Mouse (Mus musculus): Measurements from ENCODE around the gene Abtb2. TPM values are rescaled to one million over a fixed set of nuclear protein-coding genes. Genes with fewer than 3 reads are reported as not detected.
"Not testable (repeated sequence)": the region's sequence is repeated elsewhere in the genome, so short reads cannot be mapped to it uniquely, and the experiment has no call there.

Gene Abtb2
- total RNA-seq (2021): 10 to 100 TPM; 23.2 to 26.2 TPM

DNA sequence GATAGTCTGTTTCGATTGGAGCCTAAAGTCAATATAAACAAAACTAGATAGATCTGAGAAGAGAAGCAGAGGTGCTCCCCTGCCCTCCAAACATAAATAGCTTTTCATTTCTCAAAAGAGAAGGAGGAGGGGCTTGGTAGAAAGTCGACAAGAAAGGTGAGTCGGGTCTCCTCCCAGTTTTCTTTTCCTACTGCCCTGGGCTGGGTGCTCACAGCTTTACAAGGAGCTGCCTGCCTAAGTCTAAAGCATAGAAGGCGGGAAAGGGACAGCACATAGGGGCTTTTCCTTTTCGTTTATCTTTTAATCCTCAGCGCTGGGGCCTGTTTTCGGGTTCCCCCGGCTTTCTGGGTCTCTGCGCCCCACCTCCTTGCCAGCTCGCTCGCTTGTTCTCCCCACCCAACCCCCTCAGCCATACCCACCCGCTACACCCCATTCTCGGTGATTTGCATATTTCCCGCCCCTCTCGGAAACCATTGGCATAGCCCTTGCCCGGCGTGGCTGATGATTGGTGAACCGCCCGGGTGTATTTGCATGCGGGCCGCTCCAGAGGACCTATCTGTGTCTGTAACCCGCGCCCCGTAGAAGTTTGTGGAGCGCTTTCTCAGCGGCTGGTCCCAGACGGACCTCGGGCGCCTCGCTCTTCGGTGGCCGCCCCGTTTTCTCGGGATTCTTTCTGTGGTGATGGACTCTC is at the start of gene Abtb2:
Abtb2 (plus strand) TSS at position 579 of the 691 bp plus-strand sequence.
- DNase-seq (ENCODE audit: low spot score): peak; percentile 90
- intact Hi-C loops (cut with DNase I): loop anchor here (2.0 to 10.0 kb wide), 4 partner anchors 36 to 409 kb away; no protein-coding TSS in a partner anchor

GRCm38 (mm10) chr2:103516472-103516871 is 49.6 kb upstream of the Abtb2 start:
- no peak for DNase-seq (ENCODE audit: low spot score)
- intact Hi-C loops (cut with DNase I): no loop called here

- DNase-seq (ENCODE audit: low spot score): no peak
- intact Hi-C loops (cut with DNase I): no loop called here
These were observed 40.5 kb upstream of the Abtb2 start for GRCm38 (mm10) chr2:103525596-103525995.

GRCm38 (mm10) chr2:103547132-103547531 is 19.0 kb upstream of the Abtb2 start:
- intact Hi-C loops (cut with DNase I): loop anchor here (1.0 to 5.0 kb wide), 2 partner anchors 91 to 105 kb away; no protein-coding TSS in a partner anchor
- no peak for DNase-seq (ENCODE audit: low spot score)

DNA sequence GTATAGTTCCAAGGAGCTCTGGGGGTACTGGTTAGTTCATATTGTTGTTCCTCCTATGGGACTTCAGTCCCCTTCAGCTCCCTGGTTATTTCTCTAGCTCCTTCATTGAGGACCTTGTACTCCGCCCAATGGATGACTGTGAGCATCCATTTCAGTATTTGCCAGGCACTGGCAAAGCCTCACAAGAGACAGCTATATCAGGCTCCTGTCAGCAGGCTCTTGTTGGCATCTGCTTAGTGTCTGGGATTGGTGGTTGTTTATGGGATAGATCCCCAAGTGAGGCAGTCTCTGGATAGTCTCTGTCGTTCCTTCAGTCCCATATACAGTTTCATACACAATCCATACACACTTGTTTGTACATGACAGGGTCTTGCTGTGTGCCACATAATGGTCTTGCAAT is 15.8 kb upstream of the Abtb2 start:
- not testable (repeated sequence) for DNase-seq (ENCODE audit: low spot score)

GRCm38 (mm10) chr2:103554041-103554440 is 12.1 kb upstream of the Abtb2 start:
- intact Hi-C loops (cut with DNase I): no loop called here
- DNase-seq (ENCODE audit: low spot score): no peak

More for the DNA sequence above, 15.8 kb upstream of the Abtb2 start:
- intact Hi-C loops (cut with DNase I): not testable (repeated sequence)

GRCm38 (mm10) chr2:103556125-103556877 is 9.8 kb upstream of the Abtb2 start:
- no peak for DNase-seq (ENCODE audit: low spot score)
- intact Hi-C loops (cut with DNase I): loop anchor here (5.0 kb wide), 1 partner anchor 311 kb away; no protein-coding TSS in a partner anchor

DNA sequence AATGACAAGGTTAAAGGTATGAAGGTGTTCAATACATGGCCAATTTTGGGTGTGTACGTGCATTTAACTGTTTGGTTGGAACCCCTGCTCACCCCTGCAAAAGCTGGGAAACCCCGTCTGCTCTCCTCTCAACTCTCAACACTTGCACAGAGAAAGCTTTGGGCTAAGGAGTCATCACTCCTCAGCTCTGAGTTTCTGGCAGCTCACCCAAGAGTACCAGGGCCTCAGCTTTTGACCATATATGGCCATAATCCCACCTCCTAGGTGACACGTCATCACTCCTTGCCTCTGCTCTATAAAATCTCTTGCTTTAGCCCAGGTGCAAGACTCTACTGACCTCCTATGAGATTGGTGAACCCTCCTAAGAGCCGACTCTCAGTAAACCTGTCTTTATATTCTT is 5.2 kb upstream of the Abtb2 start:
- no peak for DNase-seq (ENCODE audit: low spot score)
- intact Hi-C loops (cut with DNase I): loop anchor here (5.0 to 10.0 kb wide), 2 partner anchors 286 to 414 kb away; no protein-coding TSS in a partner anchor

DNA sequence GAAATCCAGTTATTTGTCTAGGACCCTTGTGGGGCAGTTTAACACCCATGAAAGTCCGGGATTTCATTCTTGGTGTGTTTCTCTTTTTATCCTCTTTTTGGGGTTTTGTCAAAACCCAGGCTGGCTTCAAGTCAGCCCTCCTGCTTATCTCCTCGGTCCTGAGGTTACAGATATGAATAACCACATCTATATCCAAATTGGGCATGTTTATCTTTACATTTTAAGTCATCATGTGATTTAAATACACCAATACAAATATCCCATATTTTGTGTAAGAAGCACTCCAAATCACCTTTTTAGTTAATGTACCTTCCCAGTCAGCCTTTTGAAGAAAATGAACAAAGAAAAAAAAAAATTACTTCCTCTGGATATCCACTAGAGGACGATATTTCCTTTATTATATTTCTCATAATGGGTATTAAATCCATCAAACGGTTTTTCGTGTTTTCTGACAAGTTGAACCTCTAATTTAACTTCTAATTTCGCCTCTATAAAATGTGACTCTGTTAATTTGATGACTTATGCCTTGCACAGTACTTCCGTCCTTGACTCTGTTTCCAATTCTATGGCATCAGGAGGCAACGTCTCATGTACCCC is 1.6 kb upstream of the Abtb2 start:
- intact Hi-C loops (cut with DNase I): loop anchor here (1.0 to 10.0 kb wide), 6 partner anchors 38 to 410 kb away; no protein-coding TSS in a partner anchor

DNA sequence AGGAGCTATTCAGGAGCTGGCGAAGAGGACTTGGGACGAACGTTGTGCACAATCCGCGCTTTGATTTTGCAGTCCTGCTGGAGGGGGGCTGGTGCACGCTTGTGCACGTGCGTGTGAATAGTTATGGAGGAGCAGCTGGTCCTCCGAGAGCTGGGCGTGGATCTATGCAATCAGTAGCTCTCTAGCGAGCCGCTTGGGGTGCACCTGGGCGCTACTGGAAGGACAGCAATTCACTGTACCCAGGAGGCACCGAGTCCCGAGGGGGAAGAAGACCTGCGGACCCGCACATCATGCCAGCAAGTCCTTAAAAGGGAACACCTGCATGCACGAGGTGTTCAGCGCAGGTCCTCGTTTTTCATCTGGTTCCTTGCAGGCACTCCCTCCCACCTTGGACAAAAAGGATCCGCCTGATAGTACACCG is 929 bp upstream of the Abtb2 start:
- no peak for DNase-seq (ENCODE audit: low spot score)
- intact Hi-C loops (cut with DNase I): loop anchor here (2.0 to 10.0 kb wide), 4 partner anchors 37 to 410 kb away; no protein-coding TSS in a partner anchor

More for the DNA sequence above, 1.6 kb upstream of the Abtb2 start:
- no peak for DNase-seq (ENCODE audit: low spot score)

DNA sequence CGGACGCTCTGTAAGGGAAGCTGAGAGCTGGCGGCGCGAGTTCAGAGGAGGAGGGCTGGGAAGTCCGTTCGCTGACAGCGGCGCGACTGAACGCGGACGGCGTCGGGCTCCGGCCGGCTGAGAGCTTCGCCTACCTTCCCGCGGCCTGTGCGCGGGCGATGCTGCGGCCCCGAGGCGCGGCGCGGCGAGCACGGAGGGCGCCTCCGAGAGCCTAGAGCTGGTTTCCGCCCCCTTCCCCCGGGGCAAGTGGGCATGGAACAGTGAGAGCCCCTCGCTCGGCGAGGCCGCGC is 258 bp downstream of the Abtb2 start:
- intact Hi-C loops (cut with DNase I): loop anchor here (5.0 to 10.0 kb wide), 3 partner anchors 36 to 408 kb away; no protein-coding TSS in a partner anchor
- no peak for DNase-seq (ENCODE audit: low spot score)

DNA sequence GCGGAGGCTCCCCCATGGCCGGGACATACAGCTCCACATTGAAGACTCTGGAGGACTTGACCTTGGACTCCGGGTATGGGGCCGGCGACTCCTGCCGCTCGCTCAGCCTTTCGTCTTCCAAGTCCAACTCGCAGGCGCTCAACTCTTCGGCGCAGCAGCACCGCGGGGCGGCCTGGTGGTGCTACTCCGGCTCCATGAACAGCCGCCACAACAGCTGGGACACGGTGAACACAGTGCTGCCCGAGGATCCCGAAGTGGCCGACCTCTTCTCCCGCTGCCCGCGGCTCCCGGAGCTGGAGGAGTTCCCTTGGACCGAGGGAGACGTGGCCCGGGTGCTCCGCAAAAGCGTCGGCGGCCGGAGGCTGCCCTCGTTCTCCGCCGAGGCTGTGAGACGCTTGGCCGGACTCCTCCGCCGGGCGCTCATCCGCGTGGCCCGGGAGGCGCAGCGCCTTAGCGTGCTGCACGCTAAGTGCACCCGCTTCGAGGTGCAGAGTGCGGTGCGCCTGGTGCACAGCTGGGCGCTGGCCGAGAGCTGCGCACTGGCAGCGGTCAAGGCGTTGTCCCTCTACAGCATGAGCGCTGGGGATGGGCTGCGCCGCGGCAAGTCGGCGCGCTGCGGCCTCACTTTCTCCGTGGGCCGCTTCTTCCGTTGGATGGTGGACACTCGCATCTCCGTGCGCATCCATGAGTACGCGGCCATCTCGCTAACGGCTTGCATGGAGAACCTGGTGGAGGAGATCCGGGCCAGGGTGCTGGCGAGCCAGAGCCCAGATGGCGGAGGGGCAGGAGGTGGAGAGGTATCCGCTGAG is 807 bp downstream of the Abtb2 start:
- DNase-seq (ENCODE audit: low spot score): peak; percentile 35
- intact Hi-C loops (cut with DNase I): loop anchor here (5.0 to 10.0 kb wide), 3 partner anchors 35 to 408 kb away; no protein-coding TSS in a partner anchor

- intact Hi-C loops (cut with DNase I): loop anchor here (5.0 to 10.0 kb wide), 3 partner anchors 34 to 407 kb away; no protein-coding TSS in a partner anchor
- no peak for DNase-seq (ENCODE audit: low spot score)
These were observed 2.1 kb downstream of the Abtb2 start for GRCm38 (mm10) chr2:103568161-103568560.

GRCm38 (mm10) chr2:103569716-103570115 is 3.6 kb downstream of the Abtb2 start:
- DNase-seq (ENCODE audit: low spot score): no peak
- intact Hi-C loops (cut with DNase I): loop anchor here (5.0 to 10.0 kb wide), 3 partner anchors 33 to 405 kb away; no protein-coding TSS in a partner anchor

GRCm38 (mm10) chr2:103572354-103572753 is 6.2 kb downstream of the Abtb2 start:
- intact Hi-C loops (cut with DNase I): no loop called here
- DNase-seq (ENCODE audit: low spot score): no peak

GRCm38 (mm10) chr2:103576371-103576770 is 10.3 kb downstream of the Abtb2 start:
- intact Hi-C loops (cut with DNase I): no loop called here
- DNase-seq (ENCODE audit: low spot score): no peak

- DNase-seq (ENCODE audit: low spot score): peak; percentile 67
- intact Hi-C loops (cut with DNase I): no loop called here
These were observed 11.9 kb downstream of the Abtb2 start for GRCm38 (mm10) chr2:103577752-103578662.

- no peak for DNase-seq (ENCODE audit: low spot score)
- intact Hi-C loops (cut with DNase I): no loop called here
These were observed 12.6 kb downstream of the Abtb2 start for GRCm38 (mm10) chr2:103578663-103579213.
